Mouse (Mus musculus): ENCODE measurements around the gene Ube3c. TPM values are rescaled to one million over a fixed set of nuclear protein-coding genes. Genes with fewer than 3 reads are reported as not detected.
"Not testable (repeated sequence)": the region's sequence is repeated elsewhere in the genome, so short reads cannot be mapped to it uniquely, and the experiment has no call there.

Gene Ube3c
- 38.4 and 42.9 TPM in 2 replicates for polyA plus RNA-seq (2014; fragmentation: Nextera tagmentation; extraction: Ambion mirVana)

- peak within 1 kb of the TSS; percentile 90 for H3K27ac ChIP-seq (ENCODE audit: low read depth, low read length)
- peak within 1 kb of the TSS; percentile 75 for H3K9ac ChIP-seq (ENCODE audit: low read length)
- peak within 1 kb of the TSS; percentile 75 for H3K4me3 ChIP-seq (ENCODE audit: low read depth, low read length)
- no peaks in the 10 kb centered on the region for H3K9me3 ChIP-seq (ENCODE audit: control insufficient read depth, low read length)
- peak; percentile 99 for DNase-seq (ENCODE audit: low spot score)
- ATAC-seq (ENCODE audit: insufficient read depth, low FRiP score, low TSS enrichment): peak; percentile 95
- WGBS: under 1% methylated on average over 52 of the region's 72 CpGs
- peaks cover 4% of the 10 kb centered on the region; the same call in 1 of the 2 replicates for H3K4me1 ChIP-seq (ENCODE audit: control insufficient read depth, insufficient read depth, low read length)
- peak within 1 kb of the TSS; percentile 92 for H3K4me2 ChIP-seq (ENCODE audit: low read depth)
- H3K36me3 ChIP-seq (ENCODE audit: control insufficient read depth, insufficient read depth, low read length): peaks cover 2% of the 10 kb centered on the region; the same call in 1 of the 2 replicates
- H3K27me3 ChIP-seq (ENCODE audit: control insufficient read depth, insufficient read depth, low read length): no peaks in the 10 kb centered on the region
Observed at GRCm38 (mm10) chr5:29568848-29569377, at the start of gene Ube3c. Gene Ube3c (plus strand): TSS chr5:29569242.

GRCm38 (mm10) chr5:29560111-29560510 lies 8.9 kb upstream of the Ube3c start:
- no peak overlapping the region for H3K4me2 ChIP-seq (ENCODE audit: low read depth)
- no peaks in the 10 kb centered on the region for H3K36me3 ChIP-seq (ENCODE audit: control insufficient read depth, insufficient read depth, low read length)
- DNase-seq (ENCODE audit: low spot score): no peak
- no peak overlapping the region for H3K4me3 ChIP-seq (ENCODE audit: low read depth, low read length)
- H3K9me3 ChIP-seq (ENCODE audit: control insufficient read depth, low read length): no peaks in the 10 kb centered on the region
- WGBS: 87% methylated on average over 5 of the region's 5 CpGs
- no peak for ATAC-seq (ENCODE audit: insufficient read depth, low FRiP score, low TSS enrichment)
- no peak overlapping the region for H3K9ac ChIP-seq (ENCODE audit: low read length)
- H3K4me1 ChIP-seq (ENCODE audit: control insufficient read depth, insufficient read depth, low read length): no peaks in the 10 kb centered on the region
- H3K27me3 ChIP-seq (ENCODE audit: control insufficient read depth, insufficient read depth, low read length): no peaks in the 10 kb centered on the region
- H3K27ac ChIP-seq (ENCODE audit: low read depth, low read length): no peak overlapping the region

- ATAC-seq (ENCODE audit: insufficient read depth, low FRiP score, low TSS enrichment) (no peak), DNase-seq (ENCODE audit: low spot score) (no peak)
- no peak overlapping the region for H3K4me2 ChIP-seq (ENCODE audit: low read depth)
- 92% methylated on average over 2 of the region's 2 CpGs for WGBS
- no peaks in the 10 kb centered on the region for H3K9me3 ChIP-seq (ENCODE audit: control insufficient read depth, low read length)
- no peaks in the 10 kb centered on the region for H3K36me3 ChIP-seq (ENCODE audit: control insufficient read depth, insufficient read depth, low read length)
- no peak overlapping the region for H3K9ac ChIP-seq (ENCODE audit: low read length)
- H3K27ac ChIP-seq (ENCODE audit: low read depth, low read length): no peak overlapping the region
- no peaks in the 10 kb centered on the region for H3K27me3 ChIP-seq (ENCODE audit: control insufficient read depth, insufficient read depth, low read length)
- no peaks in the 10 kb centered on the region for H3K4me1 ChIP-seq (ENCODE audit: control insufficient read depth, insufficient read depth, low read length)
- H3K4me3 ChIP-seq (ENCODE audit: low read depth, low read length): no peak overlapping the region
Observed at GRCm38 (mm10) chr5:29560667-29561066, 8.4 kb upstream of the Ube3c start.

DNA sequence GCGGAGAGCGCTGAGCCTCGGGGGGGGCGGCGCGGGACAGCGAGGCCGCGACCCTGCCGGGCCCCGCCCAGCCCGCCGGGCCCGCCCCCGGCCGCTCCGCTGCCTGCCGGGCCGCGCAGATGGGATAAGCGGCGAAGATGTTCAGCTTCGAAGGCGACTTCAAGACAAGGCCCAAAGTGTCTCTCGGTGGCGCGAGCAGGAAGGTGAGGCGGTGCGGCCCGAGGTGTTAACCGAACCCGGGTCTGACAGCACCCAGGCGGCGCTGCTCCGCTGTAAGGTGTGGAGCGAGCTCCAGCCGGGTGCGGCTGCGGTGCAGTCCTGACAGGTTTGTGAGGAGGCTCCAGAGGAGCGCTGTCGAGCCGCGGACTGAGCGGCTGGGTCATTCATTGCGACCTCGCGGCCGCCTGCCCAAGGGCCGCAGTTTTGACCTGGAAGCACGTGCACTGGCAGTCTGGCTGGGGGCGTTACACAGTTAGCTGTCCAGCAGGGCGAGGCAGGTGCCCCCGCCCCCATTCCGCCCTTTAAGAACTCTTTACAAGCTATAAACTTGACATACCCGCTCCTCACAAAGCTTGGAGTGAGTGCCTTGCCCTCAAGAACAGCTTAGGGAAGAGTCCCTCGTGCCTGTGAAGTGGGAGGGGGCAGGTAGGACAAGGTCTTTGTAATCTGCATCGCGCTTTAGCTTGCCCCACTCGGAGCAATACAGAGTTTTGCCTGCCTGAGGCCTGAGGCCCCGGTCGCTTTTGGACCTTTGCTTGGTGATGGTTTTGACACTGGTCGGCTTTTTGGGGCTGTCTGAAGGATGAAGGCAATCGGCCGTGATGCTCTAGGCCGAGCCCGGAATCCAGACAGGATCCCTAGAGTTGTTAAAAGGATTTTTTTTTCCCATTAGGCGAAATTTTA lies 587 bp downstream of the Ube3c start:
- H3K27ac ChIP-seq (ENCODE audit: low read depth, low read length): peak overlapping the region; percentile 90
- H3K4me3 ChIP-seq (ENCODE audit: low read depth, low read length): peak overlapping the region; percentile 75
- no peaks in the 10 kb centered on the region for H3K27me3 ChIP-seq (ENCODE audit: control insufficient read depth, insufficient read depth, low read length)
- DNase-seq (ENCODE audit: low spot score) (no peak), ATAC-seq (ENCODE audit: insufficient read depth, low FRiP score, low TSS enrichment) (peak; percentile 69)
- peak overlapping the region; percentile 92 for H3K4me2 ChIP-seq (ENCODE audit: low read depth)
- WGBS: 3% methylated on average over 64 of the region's 67 CpGs
- peaks cover 4% of the 10 kb centered on the region; the same call in 1 of the 2 replicates for H3K4me1 ChIP-seq (ENCODE audit: control insufficient read depth, insufficient read depth, low read length)
- H3K9me3 ChIP-seq (ENCODE audit: control insufficient read depth, low read length): no peaks in the 10 kb centered on the region
- peaks cover 2% of the 10 kb centered on the region; the same call in 1 of the 2 replicates for H3K36me3 ChIP-seq (ENCODE audit: control insufficient read depth, insufficient read depth, low read length)
- H3K9ac ChIP-seq (ENCODE audit: low read length): peak overlapping the region; percentile 75

DNA sequence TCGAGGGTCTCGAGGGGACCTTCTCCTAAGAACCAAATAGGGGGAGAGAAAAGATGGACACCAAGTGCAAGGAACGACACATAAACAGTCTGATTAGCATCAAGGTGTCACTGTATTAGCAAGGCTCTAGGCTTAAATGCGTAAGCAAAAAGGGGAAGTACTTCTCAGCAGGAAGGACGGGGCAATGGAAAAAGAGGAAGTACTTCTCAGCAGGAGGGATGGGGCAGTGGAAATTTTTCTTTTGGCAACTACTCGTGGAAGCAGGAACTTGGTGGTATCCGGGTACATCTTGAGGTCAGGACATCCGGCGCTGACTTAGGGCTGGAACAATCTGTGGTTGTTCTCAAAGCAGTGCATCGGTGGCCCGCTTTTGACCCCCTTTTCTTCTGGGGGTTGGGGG lies 5.2 kb downstream of the Ube3c start:
- H3K9ac ChIP-seq (ENCODE audit: low read length); H3K4me3 ChIP-seq (ENCODE audit: low read depth, low read length); H3K27ac ChIP-seq (ENCODE audit: low read depth, low read length); H3K27me3 ChIP-seq (ENCODE audit: control insufficient read depth, insufficient read depth, low read length); DNase-seq (ENCODE audit: low spot score); H3K36me3 ChIP-seq (ENCODE audit: control insufficient read depth, insufficient read depth, low read length); H3K4me1 ChIP-seq (ENCODE audit: control insufficient read depth, insufficient read depth, low read length); ATAC-seq (ENCODE audit: insufficient read depth, low FRiP score, low TSS enrichment); H3K9me3 ChIP-seq (ENCODE audit: control insufficient read depth, low read length); H3K4me2 ChIP-seq (ENCODE audit: low read depth): not testable (repeated sequence)
- 88% methylated on average over 11 of the region's 11 CpGs for WGBS

GRCm38 (mm10) chr5:29575085-29575484 lies 6.0 kb downstream of the Ube3c start:
- Histone ChIP-seq H3K9me3 (ENCODE audit: control insufficient read depth, low read length) (no peaks in the 10 kb centered on the region), H3K4me3 (ENCODE audit: low read depth, low read length) (no peak overlapping the region), H3K9ac (ENCODE audit: low read length) (no peak overlapping the region), H3K4me1 (ENCODE audit: control insufficient read depth, insufficient read depth, low read length) (peaks cover 1% of the 10 kb centered on the region; the same call in 1 of the 2 replicates), H3K27ac (ENCODE audit: low read depth, low read length) (no peak overlapping the region), H3K27me3 (ENCODE audit: control insufficient read depth, insufficient read depth, low read length) (no peaks in the 10 kb centered on the region), H3K4me2 (ENCODE audit: low read depth) (no peak overlapping the region), H3K36me3 (ENCODE audit: control insufficient read depth, insufficient read depth, low read length) (peaks cover 2% of the 10 kb centered on the region; the same call in 1 of the 2 replicates)
- WGBS: 57% methylated on average over 2 of the region's 2 CpGs
- DNase-seq (ENCODE audit: low spot score): no peak
- ATAC-seq (ENCODE audit: insufficient read depth, low FRiP score, low TSS enrichment): no peak

- Histone ChIP-seq H3K4me3 (ENCODE audit: low read depth, low read length) (no peak overlapping the region), H3K27me3 (ENCODE audit: control insufficient read depth, insufficient read depth, low read length) (no peaks in the 10 kb centered on the region), H3K36me3 (ENCODE audit: control insufficient read depth, insufficient read depth, low read length) (0 out of 2 replicates have a peak, but pooled peaks cover 2% of the 10 kb centered on the region), H3K9me3 (ENCODE audit: control insufficient read depth, low read length) (no peaks in the 10 kb centered on the region), H3K27ac (ENCODE audit: low read depth, low read length) (no peak overlapping the region), H3K9ac (ENCODE audit: low read length) (no peak overlapping the region), H3K4me2 (ENCODE audit: low read depth) (no peak overlapping the region), H3K4me1 (ENCODE audit: control insufficient read depth, insufficient read depth, low read length) (no peaks in the 10 kb centered on the region)
- DNase-seq (ENCODE audit: low spot score) (no peak), ATAC-seq (ENCODE audit: insufficient read depth, low FRiP score, low TSS enrichment) (no peak)
- WGBS: 88% methylated on average over 4 of the region's 4 CpGs
Observed at GRCm38 (mm10) chr5:29577795-29578631, 9.0 kb downstream of the Ube3c start.

DNA sequence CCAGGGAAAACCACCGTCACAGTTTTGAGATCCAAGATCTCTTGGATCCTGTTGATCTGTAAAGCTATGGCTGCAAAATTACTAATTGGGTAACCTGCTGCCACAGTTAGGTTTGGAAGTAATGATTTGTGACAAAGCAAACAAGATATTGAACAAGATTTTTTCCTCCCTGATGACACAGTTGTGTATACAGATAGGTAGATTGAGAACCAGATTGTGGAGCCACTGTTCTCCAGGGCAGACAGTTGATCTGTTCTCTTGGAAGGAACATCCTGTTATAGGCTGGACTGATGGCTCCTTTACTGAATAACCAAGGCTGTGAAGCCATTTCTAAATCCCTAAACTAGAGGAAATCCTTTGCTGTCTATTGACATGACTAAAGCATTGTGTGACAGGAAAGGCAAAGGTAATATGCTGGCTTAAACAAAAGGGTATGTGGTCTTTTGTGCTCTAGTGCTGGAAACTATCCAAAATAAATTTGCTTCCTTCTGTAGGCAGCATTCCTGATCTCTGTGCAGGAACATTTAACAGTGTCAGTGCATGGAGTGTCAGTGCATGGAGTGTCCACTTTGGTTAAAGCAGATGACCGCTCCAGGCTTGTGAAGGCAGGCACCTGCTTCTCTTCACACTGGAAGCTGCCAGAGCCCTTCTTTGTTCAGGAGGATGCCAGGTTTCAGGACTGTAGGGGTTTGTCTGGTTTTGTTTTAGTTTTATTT lies 15.0 kb downstream of the Ube3c start:
- Histone ChIP-seq H3K4me3 (ENCODE audit: low read depth, low read length) (no peak overlapping the region), H3K27me3 (ENCODE audit: control insufficient read depth, insufficient read depth, low read length) (no peaks in the 10 kb centered on the region), H3K9me3 (ENCODE audit: control insufficient read depth, low read length) (no peaks in the 10 kb centered on the region), H3K9ac (ENCODE audit: low read length) (no peak overlapping the region), H3K4me2 (ENCODE audit: low read depth) (no peak overlapping the region), H3K27ac (ENCODE audit: low read depth, low read length) (no peak overlapping the region), H3K4me1 (ENCODE audit: control insufficient read depth, insufficient read depth, low read length) (no peaks in the 10 kb centered on the region), H3K36me3 (ENCODE audit: control insufficient read depth, insufficient read depth, low read length) (0 out of 2 replicates have a peak, but pooled peaks cover 2% of the 10 kb centered on the region)
- no peak for ATAC-seq (ENCODE audit: insufficient read depth, low FRiP score, low TSS enrichment)
- DNase-seq (ENCODE audit: low spot score): no peak
- WGBS: 85% methylated on average over 2 of the region's 2 CpGs
